Mouse (Mus musculus) hematopoietic stem cell, adult 5-6 weeks (primary cell): ENCODE data around the gene Lrrtm4. TPM values are rescaled to one million over a fixed set of nuclear protein-coding genes. Genes with fewer than 3 reads are reported as not detected.

ENCODE experiments used
- total RNA-seq: library from RNA; stranded (forward); fragments of 172-1452, 232-1000 nt; gene quantifications from 2 replicates; pipeline ENCODE4 v1.2.3, GENCODE M21; 2017

Lrrtm4 gene
- total RNA-seq, 1 experiment from 2014 or later: not detected

Other genes with a start within 250 kb of the Lrrtm4 start
- gene Gm20594, start 201.0 kb upstream of the Lrrtm4 start, total RNA-seq: not detected in 2 replicates